Mouse (Mus musculus) layer of hippocampus, postnatal 36 days (tissue): ENCODE results near the gene Syt8. TPM values are rescaled to one million over a fixed set of nuclear protein-coding genes. Genes with fewer than 3 reads are reported as not detected.

Source experiments
- DNase-seq, 2 experiments: peaks; one replicate each; pipeline ENCODE4 v3.0.0; 2022
- total RNA-seq, 2 experiments: library from RNA; stranded (reverse); gene quantifications; 2 replicates each; pipeline ENCODE4 v1.2.3; 2021

The Syt8 gene
- total RNA-seq, 2 experiments from 2014 or later, result not detected

DNA sequence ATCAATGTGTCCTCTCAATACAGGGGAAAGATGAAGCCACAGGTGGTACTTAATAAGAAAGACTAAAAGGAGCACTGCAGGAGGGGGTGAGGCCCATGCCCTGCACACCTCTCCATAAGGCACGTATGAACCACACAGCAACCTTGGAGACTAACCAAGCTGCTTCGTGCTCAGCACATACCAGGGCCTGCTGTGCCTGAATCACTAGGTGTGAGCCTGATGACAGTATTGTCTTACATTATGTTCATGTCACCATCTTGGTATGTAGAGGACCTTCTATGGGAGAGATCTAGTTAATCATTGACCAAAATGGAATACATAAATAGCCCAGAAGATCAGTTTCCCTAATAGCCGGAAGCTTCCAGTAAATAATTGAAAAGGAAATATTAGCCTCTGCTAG lies 25.0 kb upstream of the Syt8 start:
- DNase-seq, result no peak

DNA sequence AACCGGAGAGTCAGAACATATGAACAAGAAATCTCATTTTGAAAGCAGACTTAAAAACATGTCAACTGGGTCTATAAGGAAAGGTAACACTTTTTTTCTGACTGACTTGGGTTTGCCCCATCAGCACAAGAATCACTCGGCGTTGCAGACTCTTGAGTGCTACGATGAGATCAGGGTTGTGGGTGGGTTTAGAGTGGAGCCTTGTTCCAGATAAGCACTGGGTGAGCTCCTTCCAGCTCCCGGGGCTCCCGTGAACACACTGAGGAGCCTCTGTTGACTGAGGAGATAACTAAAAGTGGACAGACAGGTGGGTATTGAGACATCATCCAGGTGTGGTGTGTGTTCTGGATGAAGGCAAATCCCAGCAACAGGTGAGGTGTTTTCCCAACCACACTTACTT lies 21.4 kb upstream of the Syt8 start:
- DNase-seq, result no peak

GRCm38 (mm10) chr7:142415314-142415713 lies 19.3 kb upstream of the Syt8 start:
- DNase-seq, result no peak

- no peak for DNase-seq
These were observed 18.4 kb upstream of the Syt8 start for GRCm38 (mm10) chr7:142416225-142416624.

GRCm38 (mm10) chr7:142418027-142418426 lies 16.6 kb upstream of the Syt8 start:
- DNase-seq, result no peak

DNA sequence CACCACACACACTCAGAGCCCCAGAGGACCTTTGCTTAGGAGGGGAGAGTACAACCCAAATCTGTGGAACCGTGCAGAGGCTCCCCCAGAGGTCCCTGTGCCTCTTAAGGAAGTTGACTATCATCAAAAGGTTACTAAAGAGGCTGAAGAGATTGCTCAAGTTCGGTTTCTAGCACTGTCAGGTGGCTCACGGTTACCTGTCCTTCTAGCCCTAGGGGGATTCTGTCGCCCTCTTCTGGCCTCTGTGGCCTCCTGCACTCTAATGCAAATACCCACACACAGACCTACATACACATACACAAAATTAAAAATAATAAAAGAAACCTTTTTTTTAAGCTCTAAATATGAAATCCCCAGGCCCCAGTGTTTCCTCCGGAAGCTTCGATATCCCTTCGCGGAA lies 16.0 kb upstream of the Syt8 start:
- no peak for DNase-seq

GRCm38 (mm10) chr7:142419887-142420286 lies 14.8 kb upstream of the Syt8 start:
- DNase-seq, result no peak

DNA sequence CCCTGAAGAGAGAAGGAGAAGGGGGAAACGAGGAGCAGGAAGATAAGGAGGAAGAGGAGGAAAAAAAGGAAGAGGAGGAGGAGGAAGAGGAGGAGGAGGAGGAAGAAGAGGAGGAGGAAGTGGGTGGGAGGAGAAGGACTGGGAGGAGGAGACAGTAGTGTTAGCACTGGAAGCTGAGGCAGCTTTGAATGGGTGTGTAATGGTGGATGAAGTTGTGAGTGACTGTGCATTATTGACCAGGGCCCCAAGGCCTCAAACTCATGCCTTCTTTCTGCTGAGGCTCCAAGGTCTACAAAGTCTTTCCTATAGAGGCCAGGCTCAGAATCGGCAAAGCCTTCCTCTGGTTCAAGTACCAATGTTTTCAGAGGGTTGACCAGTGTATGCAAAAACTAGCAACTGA lies 12.8 kb upstream of the Syt8 start:
- DNase-seq, result no peak

- DNase-seq, result no peak
These were observed 8.9 kb upstream of the Syt8 start for GRCm38 (mm10) chr7:142425641-142426213.

GRCm38 (mm10) chr7:142428213-142428612 lies 6.4 kb upstream of the Syt8 start:
- no peak for DNase-seq

GRCm38 (mm10) chr7:142430160-142430678 lies 4.4 kb upstream of the Syt8 start:
- peak; percentile 38 to 42 for DNase-seq

DNA sequence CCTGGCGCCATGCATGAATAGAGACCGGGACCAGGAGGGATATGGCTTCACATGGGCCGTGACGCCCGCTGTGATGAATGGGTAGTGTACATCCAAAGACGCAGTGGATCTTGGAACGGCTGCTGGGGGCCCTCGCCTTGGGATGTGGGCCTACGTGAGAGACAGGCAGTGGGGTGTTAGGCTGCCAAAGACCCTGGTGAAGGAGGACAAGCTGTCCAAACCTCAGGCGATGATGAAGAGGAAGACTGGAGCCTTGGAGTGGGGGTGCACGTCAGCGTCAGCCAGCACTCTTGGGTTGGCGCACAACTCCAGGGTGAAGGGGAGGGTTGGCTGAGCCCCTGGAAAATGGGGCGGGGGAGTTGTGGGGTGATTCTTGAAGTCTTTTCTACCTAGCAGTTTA lies 3.5 kb upstream of the Syt8 start:
- no peak for DNase-seq

DNA sequence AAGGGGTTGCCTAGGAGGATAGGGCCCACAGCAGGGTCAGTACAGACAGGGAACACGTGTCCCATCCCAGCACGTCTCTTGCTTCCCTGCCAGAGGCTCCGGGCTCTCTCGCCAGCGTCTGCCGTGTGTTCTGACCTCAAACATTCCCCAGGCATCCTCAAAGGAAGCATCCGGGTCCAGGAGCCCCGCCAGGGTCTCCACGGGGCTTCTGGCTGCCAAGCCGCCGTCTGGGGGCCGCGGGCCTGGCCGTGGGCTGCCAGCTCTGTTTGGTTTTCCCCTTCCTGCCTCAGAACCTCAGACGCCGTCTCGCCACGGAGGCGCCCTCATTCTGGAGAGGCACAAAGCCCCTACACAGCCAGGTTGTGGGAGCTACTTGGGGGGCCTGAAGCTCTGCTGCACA lies 1.0 kb upstream of the Syt8 start:
- no peak for DNase-seq

GRCm38 (mm10) chr7:142435524-142435923 lies 874 bp downstream of the Syt8 start:
- peak; percentile 26 to 52 for DNase-seq

DNA sequence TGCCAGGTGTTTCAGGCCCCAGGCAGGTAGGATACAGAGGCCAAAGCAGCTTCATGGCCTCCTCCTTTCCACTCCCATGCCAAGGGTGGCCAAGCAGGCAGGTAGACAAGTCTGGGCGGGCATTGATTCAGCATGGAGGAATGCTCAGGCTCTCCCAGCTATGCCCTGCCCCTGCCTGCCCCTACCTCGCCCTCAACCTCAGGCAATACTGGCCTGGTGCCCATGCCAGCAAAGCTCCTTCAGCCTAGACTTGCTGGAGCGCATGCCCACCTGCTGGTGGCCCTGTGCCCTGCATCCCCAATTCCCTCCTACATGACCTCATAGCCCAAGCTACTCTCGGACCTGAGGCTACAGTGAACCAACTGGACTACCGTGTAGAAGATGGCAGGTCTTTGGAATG lies 2.7 kb downstream of the Syt8 start:
- DNase-seq, result no peak

DNA sequence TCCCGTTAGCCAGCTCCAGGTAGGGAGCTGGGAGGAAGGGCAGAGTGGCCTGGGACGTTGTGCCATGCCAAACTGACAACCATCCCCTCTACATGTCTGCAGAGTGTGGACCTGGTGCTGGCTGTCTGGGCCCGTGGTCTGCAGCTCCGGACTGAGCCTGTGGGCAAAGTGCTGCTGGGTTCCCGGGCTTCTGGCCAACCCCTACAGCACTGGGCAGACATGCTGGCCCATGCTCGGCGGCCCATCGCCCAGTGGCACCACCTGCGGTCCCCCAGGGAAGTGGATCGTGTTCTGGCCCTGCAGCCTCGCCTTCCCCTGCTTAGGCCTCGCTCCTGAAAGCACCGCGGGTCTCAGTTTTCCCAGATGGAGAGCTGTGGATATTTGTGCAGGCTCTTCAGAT lies 5.3 kb downstream of the Syt8 start:
- no peak for DNase-seq

DNA sequence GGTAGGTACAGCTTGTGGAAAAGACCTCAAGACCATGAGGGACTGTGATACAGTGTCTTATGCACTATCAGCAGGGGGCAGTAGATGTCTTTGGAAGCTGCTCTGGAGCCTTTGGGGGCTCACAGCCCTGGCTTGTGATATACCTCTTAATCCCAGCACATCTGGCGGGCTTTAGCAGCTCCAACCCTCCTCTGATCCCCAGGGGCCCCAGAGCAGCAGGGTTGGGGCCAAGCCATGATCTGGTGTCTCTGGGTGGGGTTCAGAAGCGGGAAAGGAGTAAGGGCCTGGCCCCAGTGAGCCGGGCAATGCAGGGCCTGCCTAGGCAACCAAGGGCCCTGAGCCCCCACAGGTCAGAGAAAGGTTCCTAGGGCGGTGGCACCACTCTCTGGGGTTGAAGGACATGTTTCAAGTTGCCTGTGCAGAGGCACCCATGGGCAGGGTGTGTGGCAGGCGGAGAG lies 6.0 kb downstream of the Syt8 start:
- peak in 1 of 2 experiments; percentile 37 for DNase-seq

DNA sequence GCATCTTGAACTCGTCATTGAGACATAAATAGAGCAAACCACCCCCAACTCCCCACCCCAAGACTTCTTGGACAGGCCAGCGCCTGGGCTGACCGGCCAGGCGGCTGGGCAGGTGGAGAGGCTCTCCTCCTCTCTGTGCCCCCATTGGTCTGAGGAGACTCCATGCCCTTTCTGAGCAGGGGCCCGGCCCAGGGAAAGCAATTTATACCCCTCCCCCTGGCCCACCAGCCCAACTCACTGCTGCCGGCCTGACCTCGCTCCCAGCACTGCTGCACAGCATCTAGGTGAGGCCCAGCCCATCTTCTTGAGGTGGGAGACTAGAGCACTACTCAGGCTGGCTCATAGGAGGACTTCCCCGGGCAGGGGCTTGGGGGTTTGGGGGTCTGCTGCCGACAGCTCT lies 6.9 kb downstream of the Syt8 start, which contains the start of gene Tnni2:
Gene Tnni2, plus strand, starts transcription at position 224 of the 400 bp plus-strand sequence.
- DNase-seq, result no peak

DNA sequence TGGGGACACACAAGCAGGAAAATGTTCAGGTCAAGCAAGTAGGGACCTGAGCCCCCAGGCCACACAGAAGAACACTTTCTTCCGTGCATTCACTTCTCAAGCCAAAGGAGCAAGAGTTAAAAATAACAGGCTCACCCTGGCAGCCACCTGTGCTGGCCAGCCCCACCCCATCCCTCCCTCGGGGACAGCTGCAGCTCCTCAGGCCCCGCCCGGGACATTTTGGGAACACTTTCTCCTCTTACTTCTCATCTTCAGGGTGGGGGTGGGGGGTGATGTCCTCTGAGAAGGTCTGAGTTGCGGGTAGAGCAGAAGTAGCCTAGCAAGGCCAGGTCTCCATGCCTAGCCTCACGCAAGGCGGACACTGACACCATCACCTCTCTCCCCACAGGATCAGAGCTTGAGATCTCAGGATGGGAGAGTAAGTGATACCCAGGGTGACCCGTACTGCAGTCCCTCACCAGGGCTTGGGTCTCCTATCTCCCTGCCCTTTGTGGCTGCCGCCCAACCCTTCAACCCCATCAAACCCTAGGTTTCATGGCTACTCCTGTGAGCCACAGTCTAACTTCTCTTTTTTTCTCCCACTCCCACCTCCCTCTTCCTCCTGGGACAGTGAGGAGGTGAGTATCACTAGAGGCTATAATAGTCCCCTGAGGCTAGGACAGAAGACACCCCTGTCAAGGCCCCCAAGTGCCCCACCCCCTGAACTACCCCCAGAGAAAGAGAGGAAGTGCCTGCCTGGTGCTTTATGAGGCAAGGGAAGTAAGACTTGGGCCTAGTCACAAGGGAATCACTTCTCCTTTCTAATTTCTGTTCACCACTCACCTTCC lies 7.6 kb downstream of the Syt8 start:
- no peak for DNase-seq

- DNase-seq, result no peak
These were observed 8.3 kb downstream of the Syt8 start for GRCm38 (mm10) chr7:142442908-142443420.

DNA sequence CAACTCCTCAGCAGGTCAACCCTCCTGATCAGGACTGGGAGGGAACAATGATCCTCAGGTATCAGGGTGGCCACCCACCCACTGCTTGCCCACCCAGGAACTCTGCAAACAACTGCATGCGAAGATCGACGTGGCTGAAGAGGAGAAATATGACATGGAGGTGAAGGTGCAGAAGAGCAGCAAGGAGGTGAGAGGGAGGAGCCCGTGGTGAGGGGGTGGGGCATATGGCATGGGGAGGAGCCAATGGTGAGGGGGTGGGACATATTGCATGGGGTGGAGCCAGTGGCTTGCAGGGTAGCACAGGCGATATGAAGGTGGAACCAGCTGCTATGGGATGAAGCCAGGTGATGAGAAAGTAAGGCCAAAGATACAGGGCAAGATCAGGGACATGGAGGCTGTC lies 8.8 kb downstream of the Syt8 start:
- DNase-seq, result no peak

- DNase-seq, result no peak
These were observed 9.5 kb downstream of the Syt8 start for GRCm38 (mm10) chr7:142444171-142444570.

- no peak for DNase-seq
These were observed 10.7 kb downstream of the Syt8 start for GRCm38 (mm10) chr7:142445324-142445723.

DNA sequence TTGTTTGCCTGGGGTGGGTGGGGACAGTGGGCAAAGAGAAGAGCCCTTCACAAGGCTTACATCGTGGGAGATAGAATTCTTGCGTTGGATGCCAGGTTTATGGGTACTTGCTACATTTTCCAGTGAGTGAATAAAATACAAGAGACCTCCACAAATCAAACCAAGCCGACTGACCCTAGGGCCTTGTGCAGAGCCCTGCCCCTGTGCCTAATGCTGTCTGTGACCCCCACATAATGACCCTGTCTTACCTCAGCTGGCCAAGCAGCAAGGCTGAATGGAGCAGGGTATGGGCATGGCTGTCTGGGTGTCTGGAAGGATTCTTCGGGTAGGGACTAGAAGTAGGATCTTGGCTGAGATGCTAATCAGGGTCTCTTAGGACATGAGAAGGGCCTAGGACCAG lies 11.6 kb downstream of the Syt8 start:
- no peak for DNase-seq
